Mouse (Mus musculus): ENCODE data around the gene Pnmt. TPM values are rescaled to one million over a fixed set of nuclear protein-coding genes. Genes with fewer than 3 reads are reported as not detected.

Pnmt gene
- polyA plus RNA-seq, 1 experiment from 2014 or later: 0.24 TPM

- H3K4me1 ChIP-seq (ENCODE audit: control insufficient read depth, insufficient read depth, low read length): no peaks in the 10 kb centered on the region
- H3K27ac ChIP-seq (replicated peaks; ENCODE audit: low read depth, low read length): no peak overlapping the region
- no peak overlapping the region for H3K4me3 ChIP-seq (ENCODE audit: low read depth, low read length)
- no peaks in the 10 kb centered on the region for H3K9me3 ChIP-seq (replicated peaks; ENCODE audit: control insufficient read depth, low read length)
- DNase-seq (ENCODE audit: low spot score): no peak
- H3K27me3 ChIP-seq (ENCODE audit: control insufficient read depth, insufficient read depth, low read length): no peaks in the 10 kb centered on the region
- H3K9ac ChIP-seq (replicated peaks; ENCODE audit: low read length): no peak overlapping the region
- H3K36me3 ChIP-seq (replicated peaks; ENCODE audit: control insufficient read depth, insufficient read depth, low read depth, low read length): no peaks in the 10 kb centered on the region; the same call in 1 of the 2 replicates
- H3K4me2 ChIP-seq (ENCODE audit: low read depth, low read length): no peak overlapping the region
- no peak for ATAC-seq (replicated peaks; ENCODE audit: insufficient number of reproducible peaks, low FRiP score, low TSS enrichment, low read depth)
- WGBS: 76% methylated on average over 1 of the region's 1 CpGs
Observed at GRCm38 (mm10) chr11:98417074-98417473, 30.8 kb downstream of the Pnmt start.

GRCm38 (mm10) chr11:98418273-98418672 lies 32.0 kb downstream of the Pnmt start:
- Histone ChIP-seq H3K9me3 (replicated peaks; ENCODE audit: control insufficient read depth, low read length) (no peaks in the 10 kb centered on the region), H3K4me3 (ENCODE audit: low read depth, low read length) (no peak overlapping the region), H3K4me2 (ENCODE audit: low read depth, low read length) (no peak overlapping the region), H3K4me1 (ENCODE audit: control insufficient read depth, insufficient read depth, low read length) (no peaks in the 10 kb centered on the region), H3K9ac (replicated peaks; ENCODE audit: low read length) (no peak overlapping the region), H3K36me3 (replicated peaks; ENCODE audit: control insufficient read depth, insufficient read depth, low read depth, low read length) (no peaks in the 10 kb centered on the region; the same call in none of the 2 replicates), H3K27ac (replicated peaks; ENCODE audit: low read depth, low read length) (no peak overlapping the region), H3K27me3 (ENCODE audit: control insufficient read depth, insufficient read depth, low read length) (no peaks in the 10 kb centered on the region)
- ATAC-seq (replicated peaks; ENCODE audit: insufficient number of reproducible peaks, low FRiP score, low TSS enrichment, low read depth) (no peak), DNase-seq (ENCODE audit: low spot score) (no peak)
- WGBS: 73% methylated on average over 6 of the region's 6 CpGs

- Histone ChIP-seq H3K27me3 (ENCODE audit: control insufficient read depth, insufficient read depth, low read length) (no peaks in the 10 kb centered on the region), H3K27ac (replicated peaks; ENCODE audit: low read depth, low read length) (no peak overlapping the region), H3K9me3 (replicated peaks; ENCODE audit: control insufficient read depth, low read length) (no peaks in the 10 kb centered on the region), H3K4me3 (ENCODE audit: low read depth, low read length) (no peak overlapping the region), H3K9ac (replicated peaks; ENCODE audit: low read length) (no peak overlapping the region), H3K4me1 (ENCODE audit: control insufficient read depth, insufficient read depth, low read length) (no peaks in the 10 kb centered on the region), H3K4me2 (ENCODE audit: low read depth, low read length) (no peak overlapping the region), H3K36me3 (replicated peaks; ENCODE audit: control insufficient read depth, insufficient read depth, low read depth, low read length) (no peaks in the 10 kb centered on the region; the same call in none of the 2 replicates)
- ATAC-seq (replicated peaks; ENCODE audit: insufficient number of reproducible peaks, low FRiP score, low TSS enrichment, low read depth) (no peak), DNase-seq (ENCODE audit: low spot score) (no peak)
- WGBS: 82% methylated on average over 10 of the region's 10 CpGs
Observed at GRCm38 (mm10) chr11:98418939-98419547, 32.8 kb downstream of the Pnmt start.

- ATAC-seq (replicated peaks; ENCODE audit: insufficient number of reproducible peaks, low FRiP score, low TSS enrichment, low read depth): no peak
- H3K36me3 ChIP-seq (replicated peaks; ENCODE audit: control insufficient read depth, insufficient read depth, low read depth, low read length): no peaks in the 10 kb centered on the region; the same call in 1 of the 2 replicates
- 93% methylated on average over 7 of the region's 7 CpGs for WGBS
Observed at GRCm38 (mm10) chr11:98426592-98426991, 40.3 kb downstream of the Pnmt start.

GRCm38 (mm10) chr11:98428436-98428835 lies 42.2 kb downstream of the Pnmt start:
- Histone ChIP-seq H3K27me3 (ENCODE audit: control insufficient read depth, insufficient read depth, low read length) (no peaks in the 10 kb centered on the region), H3K27ac (replicated peaks; ENCODE audit: low read depth, low read length) (no peak overlapping the region), H3K9me3 (replicated peaks; ENCODE audit: control insufficient read depth, low read length) (no peaks in the 10 kb centered on the region), H3K4me2 (ENCODE audit: low read depth, low read length) (no peak overlapping the region), H3K4me3 (ENCODE audit: low read depth, low read length) (no peak overlapping the region), H3K9ac (replicated peaks; ENCODE audit: low read length) (no peak overlapping the region), H3K4me1 (ENCODE audit: control insufficient read depth, insufficient read depth, low read length) (no peaks in the 10 kb centered on the region), H3K36me3 (replicated peaks; ENCODE audit: control insufficient read depth, insufficient read depth, low read depth, low read length) (no peaks in the 10 kb centered on the region; the same call in 1 of the 2 replicates)
- 91% methylated on average over 5 of the region's 5 CpGs for WGBS
- DNase-seq (ENCODE audit: low spot score): no peak
- no peak for ATAC-seq (replicated peaks; ENCODE audit: insufficient number of reproducible peaks, low FRiP score, low TSS enrichment, low read depth)

More at GRCm38 (mm10) chr11:98426592-98426991, 40.3 kb downstream of the Pnmt start:
- Histone ChIP-seq H3K4me1 (ENCODE audit: control insufficient read depth, insufficient read depth, low read length) (no peaks in the 10 kb centered on the region), H3K27ac (replicated peaks; ENCODE audit: low read depth, low read length) (no peak overlapping the region), H3K9me3 (replicated peaks; ENCODE audit: control insufficient read depth, low read length) (no peaks in the 10 kb centered on the region), H3K4me3 (ENCODE audit: low read depth, low read length) (no peak overlapping the region), H3K27me3 (ENCODE audit: control insufficient read depth, insufficient read depth, low read length) (no peaks in the 10 kb centered on the region), H3K9ac (replicated peaks; ENCODE audit: low read length) (no peak overlapping the region), H3K4me2 (ENCODE audit: low read depth, low read length) (no peak overlapping the region)
- no peak for DNase-seq (ENCODE audit: low spot score)

- WGBS: 81% methylated on average over 9 of the region's 9 CpGs
- no peak overlapping the region for H3K27ac ChIP-seq (replicated peaks; ENCODE audit: low read depth, low read length)
Observed at GRCm38 (mm10) chr11:98431743-98432502, 45.7 kb downstream of the Pnmt start.

GRCm38 (mm10) chr11:98435723-98436122 lies 49.5 kb downstream of the Pnmt start:
- H3K36me3 ChIP-seq (replicated peaks; ENCODE audit: control insufficient read depth, insufficient read depth, low read depth, low read length): no peaks in the 10 kb centered on the region; the same call in 1 of the 2 replicates

More at GRCm38 (mm10) chr11:98431743-98432502, 45.7 kb downstream of the Pnmt start:
- no peaks in the 10 kb centered on the region for H3K27me3 ChIP-seq (ENCODE audit: control insufficient read depth, insufficient read depth, low read length)
- no peaks in the 10 kb centered on the region; the same call in 1 of the 2 replicates for H3K36me3 ChIP-seq (replicated peaks; ENCODE audit: control insufficient read depth, insufficient read depth, low read depth, low read length)
- no peaks in the 10 kb centered on the region for H3K9me3 ChIP-seq (replicated peaks; ENCODE audit: control insufficient read depth, low read length)
- H3K4me2 ChIP-seq (ENCODE audit: low read depth, low read length): no peak overlapping the region
- H3K4me1 ChIP-seq (ENCODE audit: control insufficient read depth, insufficient read depth, low read length): no peaks in the 10 kb centered on the region
- no peak for DNase-seq (ENCODE audit: low spot score)
- no peak for ATAC-seq (replicated peaks; ENCODE audit: insufficient number of reproducible peaks, low FRiP score, low TSS enrichment, low read depth)
- no peak overlapping the region for H3K9ac ChIP-seq (replicated peaks; ENCODE audit: low read length)
- H3K4me3 ChIP-seq (ENCODE audit: low read depth, low read length): no peak overlapping the region

GRCm38 (mm10) chr11:98437441-98437840 lies 51.2 kb downstream of the Pnmt start:
- 83% methylated on average over 6 of the region's 6 CpGs for WGBS
- H3K27me3 ChIP-seq (ENCODE audit: control insufficient read depth, insufficient read depth, low read length): no peaks in the 10 kb centered on the region
- H3K9ac ChIP-seq (replicated peaks; ENCODE audit: low read length): no peak overlapping the region
- no peaks in the 10 kb centered on the region; the same call in 1 of the 2 replicates for H3K4me1 ChIP-seq (ENCODE audit: control insufficient read depth, insufficient read depth, low read length)
- no peak overlapping the region for H3K27ac ChIP-seq (replicated peaks; ENCODE audit: low read depth, low read length)
- no peaks in the 10 kb centered on the region for H3K9me3 ChIP-seq (replicated peaks; ENCODE audit: control insufficient read depth, low read length)
- H3K4me2 ChIP-seq (ENCODE audit: low read depth, low read length): no peak overlapping the region
- H3K36me3 ChIP-seq (replicated peaks; ENCODE audit: control insufficient read depth, insufficient read depth, low read depth, low read length): no peaks in the 10 kb centered on the region; the same call in 1 of the 2 replicates
- DNase-seq (ENCODE audit: low spot score): no peak
- no peak overlapping the region for H3K4me3 ChIP-seq (ENCODE audit: low read depth, low read length)
- ATAC-seq (replicated peaks; ENCODE audit: insufficient number of reproducible peaks, low FRiP score, low TSS enrichment, low read depth): no peak

More at GRCm38 (mm10) chr11:98435723-98436122, 49.5 kb downstream of the Pnmt start:
- WGBS: 89% methylated on average over 9 of the region's 9 CpGs
- no peak overlapping the region for H3K9ac ChIP-seq (replicated peaks; ENCODE audit: low read length)
- H3K4me2 ChIP-seq (ENCODE audit: low read depth, low read length): no peak overlapping the region
- ATAC-seq (replicated peaks; ENCODE audit: insufficient number of reproducible peaks, low FRiP score, low TSS enrichment, low read depth): no peak
- H3K4me3 ChIP-seq (ENCODE audit: low read depth, low read length): no peak overlapping the region
- no peaks in the 10 kb centered on the region for H3K9me3 ChIP-seq (replicated peaks; ENCODE audit: control insufficient read depth, low read length)
- no peaks in the 10 kb centered on the region for H3K27me3 ChIP-seq (ENCODE audit: control insufficient read depth, insufficient read depth, low read length)
- no peak for DNase-seq (ENCODE audit: low spot score)
- H3K4me1 ChIP-seq (ENCODE audit: control insufficient read depth, insufficient read depth, low read length): no peaks in the 10 kb centered on the region; the same call in 1 of the 2 replicates
- H3K27ac ChIP-seq (replicated peaks; ENCODE audit: low read depth, low read length): no peak overlapping the region
